Mouse (Mus musculus): ENCODE measurements around the gene Snrpa1. TPM values are rescaled to one million over a fixed set of nuclear protein-coding genes. Genes with fewer than 3 reads are reported as not detected.
A peak's percentile ranks its signal among the peaks of the same experiment; 100 is the strongest.

Gene Snrpa1
- polyA plus RNA-seq, 1 experiment, result 40.7 TPM

DNA sequence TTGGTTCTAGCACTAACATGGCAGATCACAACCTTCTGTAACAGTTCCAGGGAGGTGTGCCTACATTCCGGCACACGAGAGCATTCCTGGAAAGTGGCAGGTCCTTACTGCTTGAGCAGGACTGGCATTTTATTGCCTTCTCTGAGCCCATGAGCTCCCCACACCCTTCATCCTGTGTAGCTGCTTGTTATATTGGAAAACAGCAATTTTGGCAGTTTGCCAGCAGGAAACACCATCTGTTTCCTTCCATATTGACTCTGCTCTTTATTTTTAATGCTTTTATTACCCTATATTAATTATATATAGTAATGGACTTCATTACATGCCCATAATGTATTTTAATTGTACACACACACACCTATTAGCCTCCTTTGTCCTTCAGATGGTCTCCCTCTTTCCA lies 17.6 kb downstream of the Snrpa1 start:
- DNase-seq (ENCODE audit: extremely low spot score in 1 of 2, low spot score in 1 of 2), result no peak

DNA sequence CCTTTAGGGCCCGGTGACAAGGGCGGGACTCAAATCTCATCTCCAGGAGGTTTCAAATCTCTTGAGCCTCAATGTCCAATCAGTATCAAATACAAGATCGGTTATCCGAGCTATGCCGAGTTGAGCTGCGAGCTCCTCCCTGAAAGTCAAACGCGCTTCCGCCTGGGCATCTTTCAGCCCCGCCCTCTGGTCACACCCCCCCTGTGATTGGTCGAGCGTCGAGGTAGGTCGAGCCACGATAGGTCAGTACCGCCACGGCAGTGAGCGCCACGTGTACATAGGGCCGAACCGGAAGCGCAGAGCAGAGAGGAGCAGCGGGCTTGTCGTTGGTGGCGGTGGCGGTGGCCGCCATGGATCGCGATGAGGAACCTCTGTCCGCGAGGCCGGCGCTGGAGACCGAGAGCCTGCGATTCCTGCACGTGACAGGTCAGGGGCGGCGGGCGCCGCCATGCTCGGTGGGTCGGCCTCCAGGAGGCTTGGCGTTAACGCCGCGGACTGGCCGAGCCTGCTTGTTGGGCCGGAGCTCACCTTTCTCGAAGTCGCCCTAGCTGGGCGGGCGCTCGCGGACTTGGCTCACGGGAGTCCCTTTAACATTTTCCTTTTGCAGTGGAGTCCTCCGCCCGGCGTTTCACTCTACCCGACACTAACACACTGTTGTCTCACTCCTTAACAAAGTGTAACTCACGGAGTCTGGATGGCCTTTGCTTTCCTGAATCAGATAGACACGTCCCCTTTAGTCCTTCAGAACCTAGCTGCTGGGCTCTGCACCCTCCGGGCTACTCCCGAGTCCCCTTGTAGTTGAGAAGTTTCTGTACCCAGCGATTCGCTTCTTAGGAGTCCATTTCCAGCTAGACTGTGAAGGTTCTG lies 20.8 kb downstream of the Snrpa1 start, which contains the start of gene Selenos:
Selenos (plus strand) TSS at position 286 of the 867 bp plus-strand sequence.
- peak; percentile 95 to 97 for DNase-seq (ENCODE audit: extremely low spot score in 1 of 2, low spot score in 1 of 2)

DNA sequence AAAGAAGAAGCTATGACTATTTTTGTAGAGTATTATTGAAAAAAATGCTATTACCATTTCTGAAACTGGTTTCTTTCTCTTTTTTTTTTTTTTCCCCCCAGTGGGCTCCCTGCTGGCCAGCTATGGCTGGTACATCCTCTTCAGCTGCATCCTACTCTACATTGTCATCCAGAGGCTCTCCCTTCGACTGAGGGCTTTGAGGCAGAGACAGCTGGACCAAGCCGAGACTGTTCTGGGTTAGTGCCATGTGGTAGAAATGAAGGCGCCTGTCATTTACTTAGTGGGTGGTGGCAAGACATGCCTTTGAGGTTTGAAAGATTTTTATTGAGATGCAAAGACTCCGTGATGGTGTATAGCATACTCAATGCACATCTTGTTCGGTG lies 21.4 kb downstream of the Snrpa1 start:
- DNase-seq (ENCODE audit: extremely low spot score in 1 of 2, low spot score in 1 of 2), result no peak

DNA sequence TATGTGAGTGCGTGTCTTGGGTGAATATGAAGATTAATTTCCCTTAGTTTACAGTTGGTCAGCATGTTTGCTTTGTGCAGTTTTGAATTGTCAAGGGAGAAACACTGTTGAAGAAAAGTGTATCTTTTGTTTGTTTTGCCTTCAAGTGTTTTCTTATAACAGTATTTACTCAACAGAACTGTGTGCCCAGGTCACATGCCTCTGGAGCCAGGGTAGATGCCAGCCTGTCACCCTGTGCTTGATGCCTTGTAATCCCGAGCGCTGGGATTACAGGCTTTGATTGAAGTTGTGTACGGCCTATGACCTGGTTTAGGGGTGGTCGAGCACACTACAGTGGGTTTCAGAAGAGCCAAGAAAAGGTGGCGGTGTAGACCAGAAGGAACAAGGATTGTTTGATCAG lies 25.0 kb downstream of the Snrpa1 start:
- no peak for DNase-seq (ENCODE audit: extremely low spot score in 1 of 2, low spot score in 1 of 2)

DNA sequence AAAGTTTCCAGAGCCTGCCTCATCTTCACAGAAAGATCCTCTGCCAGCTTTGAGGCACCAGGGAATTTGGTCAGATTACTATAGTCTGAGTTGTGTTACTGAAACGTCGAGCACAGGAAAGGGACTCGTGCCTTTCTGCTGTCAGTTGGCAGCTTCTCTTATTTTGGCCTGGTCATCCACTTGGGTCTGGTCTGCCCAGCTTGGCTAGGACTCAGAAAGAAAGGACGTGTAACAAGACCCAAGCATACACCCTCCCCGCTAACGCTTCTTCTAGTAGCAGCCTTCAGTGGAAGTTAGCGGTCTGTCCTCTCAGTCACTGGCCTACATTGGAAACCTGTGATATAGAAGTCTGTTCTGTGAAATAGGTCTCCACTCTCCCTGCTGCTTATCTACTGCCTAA lies 25.7 kb downstream of the Snrpa1 start:
- no peak for DNase-seq (ENCODE audit: extremely low spot score in 1 of 2, low spot score in 1 of 2)

DNA sequence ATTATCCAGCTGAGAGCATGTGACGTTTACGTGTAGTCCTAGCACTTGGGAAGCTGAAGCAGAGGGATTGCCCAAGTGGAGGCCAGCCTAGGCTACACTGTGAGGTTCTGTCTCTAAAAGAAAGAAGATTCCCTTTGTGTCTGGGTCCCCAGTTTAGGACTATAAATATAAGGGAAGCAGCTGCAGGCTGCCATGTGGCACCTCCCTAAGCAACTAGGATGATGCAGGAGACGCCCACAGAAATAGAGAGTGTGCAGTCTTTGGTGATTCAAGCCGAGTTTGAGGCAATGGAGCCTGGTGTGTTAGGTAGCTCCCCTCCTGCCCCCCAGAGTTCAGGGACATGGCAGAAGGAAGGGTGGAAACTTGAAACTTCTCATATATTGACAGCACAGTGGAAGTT lies 28.8 kb downstream of the Snrpa1 start:
- DNase-seq (ENCODE audit: extremely low spot score in 1 of 2, low spot score in 1 of 2), result peak; percentile 59 to 71

DNA sequence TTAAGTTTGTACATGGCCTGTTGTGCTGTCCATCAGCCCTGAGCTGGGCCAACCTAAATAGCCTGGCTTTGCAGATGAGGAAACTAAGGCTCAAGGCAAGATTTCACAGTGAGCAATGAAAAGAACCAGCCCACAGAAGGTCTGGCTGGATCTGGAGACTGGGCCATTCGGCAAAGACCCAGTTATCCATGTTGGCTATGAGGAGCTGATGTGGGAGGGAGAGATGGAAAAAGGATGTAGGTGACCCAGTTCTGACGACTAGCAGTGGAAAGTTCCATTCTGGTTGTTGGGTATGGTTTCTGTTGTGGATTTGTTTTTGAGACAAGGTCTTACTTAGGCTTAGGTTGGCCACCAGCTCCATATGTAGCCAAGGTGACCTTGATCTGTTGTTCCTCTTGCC lies 29.3 kb downstream of the Snrpa1 start:
- peak in 1 of 2 experiments; percentile 43 for DNase-seq (ENCODE audit: extremely low spot score in 1 of 2, low spot score in 1 of 2)

DNA sequence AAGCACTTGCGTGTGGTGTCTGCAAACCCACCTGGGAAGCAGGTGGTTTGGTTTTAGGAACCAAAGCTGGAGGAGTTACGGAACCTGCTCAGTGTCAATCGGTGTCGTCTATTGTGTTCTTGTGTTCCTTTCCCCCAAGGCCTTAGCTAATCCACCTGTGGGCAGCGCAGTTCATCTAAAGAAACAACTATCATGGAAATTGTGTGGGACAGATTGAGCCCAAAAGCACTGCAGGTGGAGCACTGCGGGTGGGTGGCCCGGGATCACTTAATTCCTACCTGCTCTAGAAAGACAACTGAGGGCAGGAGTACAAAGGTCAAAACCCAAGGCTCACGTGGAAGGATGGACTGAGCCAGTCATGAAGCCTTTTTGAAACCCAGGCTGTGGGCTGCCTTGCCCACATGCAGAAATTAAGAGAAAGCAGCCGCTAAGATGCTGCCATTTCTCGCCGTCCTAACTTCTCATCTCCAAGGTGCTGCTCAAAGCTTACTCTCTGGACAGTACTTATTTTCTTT lies 31.9 kb downstream of the Snrpa1 start:
- DNase-seq (ENCODE audit: extremely low spot score in 1 of 2, low spot score in 1 of 2), result no peak

DNA sequence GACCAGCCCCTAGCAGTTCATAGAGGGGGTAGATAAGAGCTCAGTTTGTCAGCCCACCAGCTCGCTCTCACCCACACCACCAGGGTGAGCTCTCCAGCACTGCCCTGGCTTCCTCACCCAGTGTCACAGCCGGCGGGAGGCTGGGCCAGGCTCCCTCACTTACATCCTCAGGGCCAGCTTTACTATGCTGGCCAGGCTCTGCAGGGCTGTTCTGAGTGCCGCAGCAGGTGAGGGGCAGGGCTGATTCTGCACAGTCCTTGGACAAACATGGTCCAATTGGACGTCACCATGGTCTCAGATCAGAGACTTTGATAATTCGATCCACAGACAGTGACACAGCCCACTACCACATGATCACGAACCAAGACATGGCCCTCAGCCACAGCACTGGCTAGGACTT lies 32.8 kb downstream of the Snrpa1 start:
- no peak for DNase-seq (ENCODE audit: extremely low spot score in 1 of 2, low spot score in 1 of 2)

DNA sequence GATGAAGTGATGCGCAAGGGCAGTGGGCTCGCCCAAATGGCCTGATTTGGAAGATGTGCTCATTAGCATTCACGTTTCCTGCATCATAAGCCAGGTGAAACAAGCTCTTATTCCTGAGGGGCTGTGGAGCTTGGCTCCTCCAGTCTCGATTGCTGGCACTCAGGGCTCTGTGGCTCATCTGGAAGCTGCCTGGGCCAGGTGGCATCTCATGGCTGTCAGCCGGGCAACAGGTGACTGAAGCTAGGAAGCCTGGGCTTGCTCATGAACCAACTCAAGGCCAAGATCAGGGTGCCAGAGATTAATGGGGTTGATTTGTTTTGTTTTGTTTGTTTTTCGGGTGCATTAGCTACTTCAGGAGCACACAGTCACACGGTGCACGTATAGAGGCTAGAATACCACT lies 33.9 kb downstream of the Snrpa1 start:
- no peak for DNase-seq (ENCODE audit: extremely low spot score in 1 of 2, low spot score in 1 of 2)

DNA sequence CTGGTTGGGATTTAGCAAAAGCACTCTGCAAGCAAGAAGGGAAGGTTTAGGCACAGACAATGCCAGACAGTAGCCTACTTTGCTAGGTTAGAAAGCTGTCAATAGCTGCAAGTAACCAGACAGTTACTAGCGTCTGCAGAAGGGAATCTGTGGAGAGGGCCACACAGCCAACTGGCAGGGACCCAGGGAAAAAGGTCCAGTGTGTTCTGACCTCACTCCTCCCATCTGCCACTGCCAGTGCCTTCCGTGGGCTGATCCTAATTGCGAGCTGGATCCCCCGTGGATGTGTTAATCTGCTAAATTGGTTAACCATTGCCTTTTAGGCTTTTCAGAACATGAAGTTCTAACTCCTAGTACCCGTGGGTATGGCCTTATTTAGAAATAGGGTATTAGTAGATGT lies 35.3 kb downstream of the Snrpa1 start:
- no peak for DNase-seq (ENCODE audit: extremely low spot score in 1 of 2, low spot score in 1 of 2)

DNA sequence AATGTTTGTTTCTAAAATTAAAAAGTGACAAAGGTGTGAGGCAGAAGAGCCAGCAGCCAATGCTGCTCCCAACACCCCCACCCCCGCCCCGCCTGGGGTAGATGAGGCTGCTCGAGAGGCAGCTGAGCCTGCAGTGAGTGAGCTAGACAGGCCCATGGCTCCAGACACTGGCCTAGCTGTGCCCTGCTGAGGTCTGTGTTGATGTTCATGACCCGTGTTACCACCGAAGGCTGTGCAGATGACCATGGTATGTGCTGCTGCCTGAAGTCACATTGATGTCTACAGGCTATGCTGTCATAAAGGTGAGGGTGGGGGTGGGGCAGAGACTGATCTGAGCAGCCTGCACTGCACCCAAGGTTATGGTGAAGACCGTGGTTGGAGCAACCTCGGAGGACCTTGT lies 40.0 kb downstream of the Snrpa1 start:
- DNase-seq (ENCODE audit: extremely low spot score in 1 of 2, low spot score in 1 of 2), result no peak

DNA sequence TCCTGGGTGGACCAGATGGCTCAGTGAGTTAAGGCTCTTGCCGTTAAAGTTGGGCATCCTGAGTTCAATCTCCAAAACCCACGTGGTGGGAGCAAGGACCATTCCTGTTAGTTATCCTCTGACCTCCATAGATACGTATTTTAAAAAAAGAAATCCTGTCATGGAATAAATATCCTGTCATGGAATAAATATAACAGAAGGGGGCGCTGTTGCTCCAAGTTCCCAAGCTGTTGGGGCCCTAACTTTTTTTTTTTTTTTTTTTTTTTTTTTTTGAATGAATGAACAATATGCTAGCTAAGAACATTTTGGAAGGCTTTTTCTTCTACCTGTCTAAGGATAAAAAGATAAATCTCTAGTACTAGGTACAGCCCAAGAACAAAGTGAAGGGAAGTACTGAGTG lies 43.1 kb downstream of the Snrpa1 start:
- DNase-seq (ENCODE audit: extremely low spot score in 1 of 2, low spot score in 1 of 2), result peak in 1 of 2 experiments; percentile 78

DNA sequence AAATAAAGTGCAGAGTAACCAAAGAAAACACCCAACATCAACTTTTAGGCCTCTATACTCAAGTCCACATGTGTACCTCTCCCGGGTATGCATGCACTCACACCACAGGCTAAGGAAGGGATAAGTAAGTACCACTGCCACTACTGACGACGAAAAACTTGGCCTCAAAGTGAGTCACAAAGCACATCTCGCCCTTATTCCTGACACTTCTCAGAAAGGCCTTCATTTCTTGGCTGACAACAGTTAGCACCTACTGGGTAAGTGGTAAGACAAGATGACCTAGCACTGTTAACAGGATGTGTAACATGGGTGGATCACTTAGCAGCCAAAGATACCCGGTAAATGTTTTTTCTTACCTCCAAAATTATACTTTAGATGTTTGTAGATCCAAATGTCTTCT lies 45.7 kb downstream of the Snrpa1 start:
- DNase-seq (ENCODE audit: extremely low spot score in 1 of 2, low spot score in 1 of 2), result no peak

DNA sequence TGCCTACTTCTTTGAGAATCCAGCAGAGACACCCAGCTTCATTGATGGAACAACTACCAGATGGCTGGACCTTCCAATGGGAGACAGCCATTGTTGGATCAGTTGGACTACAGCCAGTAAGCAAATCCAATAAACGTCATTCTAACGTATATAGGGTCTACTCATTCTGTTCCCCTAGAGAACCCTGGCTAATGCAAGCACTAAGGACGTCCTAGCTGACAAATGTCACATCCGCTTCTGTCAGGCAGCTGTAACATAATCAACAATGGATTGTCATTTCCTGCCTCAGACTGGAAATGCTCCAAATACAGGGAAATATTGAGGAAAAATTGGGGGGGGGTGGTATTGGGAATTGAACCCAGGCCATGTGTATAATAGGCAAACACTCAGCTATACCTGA lies 47.0 kb downstream of the Snrpa1 start:
- DNase-seq (ENCODE audit: extremely low spot score in 1 of 2, low spot score in 1 of 2), result no peak

DNA sequence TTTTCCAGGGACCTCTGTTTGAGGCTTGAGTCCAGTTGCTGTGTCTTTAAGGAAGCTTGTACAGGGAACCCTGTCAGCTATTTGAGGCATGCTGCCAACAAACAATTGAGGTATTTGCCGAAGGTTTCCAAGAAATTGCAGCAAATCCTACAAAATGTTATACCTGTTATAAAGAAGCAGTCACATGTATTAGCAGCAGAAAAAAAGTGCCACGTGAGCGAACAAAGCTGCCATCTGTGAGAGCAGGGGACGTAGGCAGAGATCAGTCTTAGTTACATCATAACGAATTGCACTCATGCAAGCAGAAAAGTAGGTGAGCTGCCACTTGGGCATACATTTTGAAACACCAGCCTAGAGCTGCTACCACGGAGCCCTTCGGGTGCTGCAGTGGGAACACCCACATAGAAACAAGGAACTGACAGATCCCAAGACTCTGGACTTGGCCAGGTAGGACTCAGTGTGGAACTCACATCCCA lies 47.8 kb downstream of the Snrpa1 start:
- DNase-seq (ENCODE audit: extremely low spot score in 1 of 2, low spot score in 1 of 2), result no peak

DNA sequence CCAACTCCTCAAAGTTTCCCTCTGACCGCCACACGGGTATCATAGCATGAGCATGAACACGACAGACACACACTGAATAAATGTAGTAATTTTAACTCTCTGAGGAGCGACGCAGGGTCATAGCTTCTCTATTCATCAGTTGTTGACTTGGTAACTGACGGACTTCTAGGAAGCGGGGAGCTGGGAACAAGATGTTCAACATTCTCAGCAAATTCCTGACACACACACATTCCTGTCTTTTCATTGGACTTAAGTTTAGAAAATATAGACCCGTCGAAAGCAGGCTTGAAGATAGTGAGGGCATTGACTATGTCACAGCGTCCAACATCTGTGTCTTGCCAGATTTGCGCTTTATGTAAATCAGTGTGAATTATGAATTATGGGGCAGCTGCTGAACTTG lies 48.4 kb downstream of the Snrpa1 start:
- no peak for DNase-seq (ENCODE audit: extremely low spot score in 1 of 2, low spot score in 1 of 2)

DNA sequence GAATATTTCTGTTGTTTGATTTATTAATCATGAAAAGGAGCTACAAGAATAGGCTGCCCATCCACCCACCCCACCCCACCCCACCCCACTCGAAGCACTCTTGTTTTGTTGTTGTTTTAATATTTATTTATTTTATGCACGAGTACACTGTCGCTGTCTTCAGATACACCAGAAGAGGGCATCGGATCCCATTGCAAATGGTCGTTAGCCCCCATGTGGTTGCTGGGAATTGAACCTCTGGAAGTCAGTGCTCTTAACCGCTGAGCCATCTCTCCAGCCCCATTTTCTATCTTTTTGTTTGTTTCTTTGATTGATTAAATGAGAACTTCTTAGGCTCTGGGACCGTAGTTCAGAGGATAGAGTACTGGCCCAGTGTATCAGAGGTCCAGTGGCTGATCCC lies 49.1 kb downstream of the Snrpa1 start:
- no peak for DNase-seq (ENCODE audit: extremely low spot score in 1 of 2, low spot score in 1 of 2)

DNA sequence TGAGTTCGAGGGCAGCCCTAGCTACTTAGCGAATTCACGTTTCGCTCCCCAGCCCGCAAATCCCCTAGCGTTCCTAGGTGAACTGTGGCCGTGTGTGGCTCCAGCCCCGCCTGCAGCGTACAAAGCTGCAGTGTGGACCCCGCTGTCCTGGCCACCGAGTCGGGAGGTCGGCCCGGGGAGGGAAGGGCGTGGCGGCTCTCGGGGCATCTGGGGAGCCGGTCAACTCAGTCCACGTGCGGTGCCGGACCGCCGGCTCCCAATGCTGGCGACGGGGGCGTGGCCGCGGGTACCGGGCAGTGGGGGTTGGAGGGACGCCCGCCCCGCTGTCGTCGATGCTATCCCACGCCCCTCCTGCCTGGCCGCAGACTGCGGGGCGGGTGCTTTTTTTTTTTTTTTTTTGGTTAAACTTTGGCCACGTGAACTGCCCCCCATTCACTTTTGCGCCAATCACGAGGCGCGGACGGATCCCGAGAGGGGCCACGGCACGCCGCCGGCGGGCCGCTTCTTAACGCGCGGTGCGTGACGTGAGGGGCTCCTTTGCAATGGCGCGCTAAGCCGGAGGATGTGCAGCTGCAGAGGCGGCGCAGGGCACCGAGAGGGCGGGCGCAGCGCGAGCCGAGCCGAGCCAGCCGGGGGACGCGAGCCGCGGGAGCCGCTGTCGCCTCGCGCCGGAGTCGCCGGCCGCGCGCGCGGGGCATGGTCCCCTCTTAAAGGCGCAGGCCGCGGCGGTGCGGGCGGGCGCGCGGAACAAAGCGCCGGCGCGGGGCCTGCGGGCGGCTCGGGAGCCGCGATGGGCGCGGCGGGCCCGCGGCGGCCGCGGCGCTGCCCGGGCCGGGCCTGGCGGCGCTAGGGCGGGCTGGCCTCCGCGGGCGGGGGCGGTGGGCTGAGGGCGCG lies 50.4 kb downstream of the Snrpa1 start, which contains the start of gene Chsy1:
Chsy1 (plus strand) TSS at position 555 of the 894 bp plus-strand sequence.
- DNase-seq (ENCODE audit: extremely low spot score in 1 of 2, low spot score in 1 of 2), result peak; percentile 60 to 93

DNA sequence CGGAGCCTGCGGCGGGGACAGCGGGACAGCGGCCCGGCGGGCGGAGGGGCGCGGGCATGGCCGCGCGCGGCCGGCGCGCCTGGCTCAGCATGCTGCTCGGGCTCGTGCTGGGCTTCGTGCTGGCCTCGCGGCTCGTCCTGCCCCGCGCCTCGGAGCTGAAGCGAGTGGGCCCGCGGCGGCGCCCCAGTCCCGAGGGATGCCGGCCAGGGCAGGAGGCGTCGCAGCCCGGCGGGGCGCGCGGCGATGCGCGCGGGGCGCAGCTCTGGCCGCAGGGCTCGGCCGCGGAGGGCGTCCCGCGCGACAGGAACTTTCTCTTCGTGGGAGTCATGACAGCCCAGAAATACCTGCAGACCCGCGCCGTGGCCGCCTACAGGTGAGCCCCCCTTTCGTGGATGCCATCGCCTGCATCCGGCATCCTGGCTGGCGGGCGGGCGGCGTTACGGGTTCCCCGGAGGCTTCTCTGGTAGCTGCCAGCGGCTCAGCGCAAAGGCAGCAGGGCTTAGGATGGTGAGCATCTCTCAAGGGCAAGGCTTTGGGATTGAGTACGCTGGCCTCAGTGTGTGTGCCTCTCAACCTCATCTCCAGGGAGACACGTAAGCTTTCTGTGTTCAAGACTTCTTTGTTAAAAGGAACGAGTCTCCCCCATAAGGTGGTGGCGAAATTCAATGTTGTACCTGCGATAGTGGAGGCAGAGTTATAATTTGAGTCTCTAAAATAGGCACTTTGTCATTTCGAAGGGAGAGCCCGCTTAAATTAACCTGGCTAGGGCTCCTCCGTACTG lies 51.2 kb downstream of the Snrpa1 start:
- DNase-seq (ENCODE audit: extremely low spot score in 1 of 2, low spot score in 1 of 2), result no peak

Data from frontal cortex, adult 2 months (tissue).